ENCODE assay signal across 10 mouse cellular contexts in genomic region chr7:89178601-89179000, GRCm38 (mm10).
DNase-seq lines count a peak whose midpoint lies in the region; ATAC-seq and TF ChIP-seq lines count a peak whose summit lies in the region.
"Had no signal": no experiment of that assay in that cellular context is flagged by ENCODE, and none has a peak within 500 bp of the region (broad histone marks: within the 10 kb centered on the region; RNA-seq: fewer than 3 reads in every experiment).

No protein-coding gene starts in this region.

- H3K27me3 ChIP-seq in limb, embryonic 15.5 days = no peaks in the 10 kb centered on the region
- H3K27me3 ChIP-seq in limb, embryonic 10.5 days (ENCODE audit: low read depth, poor library complexity, severe bottlenecking) = no peaks in the 10 kb centered on the region

- 46% methylated on average over 2 of the region's 2 CpGs for WGBS in limb, embryonic 15.5 days
- 90% methylated on average over 2 of the region's 2 CpGs for WGBS in limb, embryonic 10.5 days

- H3K9me3 ChIP-seq in limb, embryonic 15.5 days = no peaks in the 10 kb centered on the region
- H3K9me3 ChIP-seq in limb, embryonic 10.5 days (replicated peaks) = no peaks in the 10 kb centered on the region

- peaks cover 13% of the 10 kb centered on the region for H3K4me1 ChIP-seq in limb, embryonic 15.5 days
- H3K4me1 ChIP-seq in limb, embryonic 10.5 days = no peaks in the 10 kb centered on the region
- H3K4me1 ChIP-seq in embryonic fibroblast, embryonic 13.5 days (ENCODE audit: control insufficient read depth, insufficient read depth, low read length) = peaks cover 20% of the 10 kb centered on the region

- H3K9ac ChIP-seq in limb, embryonic 15.5 days = no peak overlapping the region

- no peak overlapping the region for H3K4me2 ChIP-seq in limb, embryonic 15.5 days

- no peak overlapping the region for H3K4me3 ChIP-seq in limb, embryonic 15.5 days
- no peak overlapping the region for H3K4me3 ChIP-seq in limb, embryonic 10.5 days
- no peak overlapping the region for H3K4me3 ChIP-seq in embryonic fibroblast, embryonic 13.5 days (ENCODE audit: insufficient read depth, low read length)

- ATAC-seq in limb, embryonic 15.5 days (ENCODE audit: insufficient number of reproducible peaks, low FRiP score, low TSS enrichment, low read depth) = no peak
- ATAC-seq: forebrain, embryonic 14.5 days had no signal

- peak overlapping the region; percentile 48 for H3K27ac ChIP-seq in limb, embryonic 15.5 days
- H3K27ac ChIP-seq in limb, embryonic 10.5 days = no peak overlapping the region
- H3K27ac ChIP-seq in embryonic fibroblast, embryonic 13.5 days (ENCODE audit: insufficient read depth, low read length) = peak overlapping the region; percentile 74

- no peak for TF ChIP-seq POLR2A in embryonic fibroblast, embryonic 13.5 days (IDR thresholded peaks at IDR 0.05; ENCODE audit: low read depth, low read length)

- peak; percentile 57 for DNase-seq in adrenal gland, adult 2 months
- no peak for DNase-seq in adrenal gland, adult 18-20 months (ENCODE audit: low spot score in 2 of 2)
- DNase-seq in limb, embryonic 10.5 days (ENCODE audit: low spot score) = no peak
- DNase-seq in left cerebral cortex, postnatal 36 days (ENCODE audit: low spot score in 2 of 2) = peak; percentile 46 to 60
- no peak for DNase-seq in thymus, postnatal 0 days (ENCODE audit: low spot score)
- DNase-seq in kidney, adult 8-10 months = no peak
- DNase-seq: lung, postnatal 14 days had no signal

- no peaks in the 10 kb centered on the region for H3K36me3 ChIP-seq in limb, embryonic 15.5 days
- H3K36me3 ChIP-seq in limb, embryonic 10.5 days = no peaks in the 10 kb centered on the region

- intact Hi-C loops in left cerebral cortex, postnatal 36 days (cut with DNase I) = no loop called here

- no peak for TF ChIP-seq CTCF in embryonic fibroblast, embryonic 13.5 days (IDR thresholded peaks at IDR 0.05; ENCODE audit: borderline replicate concordance, insufficient read depth, low read length)

Comparison
In these comparisons a context has a peak if more than half of its experiments do, and no peak if none do; other contexts are left out.
1. DNase-seq: peak in adrenal gland, adult 2 months (single experiment) and left cerebral cortex, postnatal 36 days (2 of 2); none in adrenal gland, adult 18-20 months (0 of 2), limb, embryonic 10.5 days (single experiment), thymus, postnatal 0 days (single experiment) and kidney, adult 8-10 months (0 of 2).